9 mouse cellular contexts compared by ENCODE assay signal in genomic region chr17:34893072-34893824, GRCm38 (mm10). TPM values are rescaled to one million over a fixed set of nuclear protein-coding genes. Genes with fewer than 3 reads are reported as not detected.
DNase-seq lines count a peak whose midpoint lies in the region; ATAC-seq and TF ChIP-seq lines count a peak whose summit lies in the region.
"Had no signal": no experiment of that assay in that cellular context is flagged by ENCODE, and none has a peak within 500 bp of the region (broad histone marks: within the 10 kb centered on the region; RNA-seq: fewer than 3 reads in every experiment).

No protein-coding gene starts in this region.

- no peak overlapping the region for H3K9ac ChIP-seq in liver, adult 2 months (ENCODE audit: low read depth, low read length)
- H3K9ac ChIP-seq in neural tube, embryonic 14.5 days (replicated peaks; ENCODE audit: low read depth, low read length): peak overlapping the region; percentile 43; the same call in 1 of the 2 replicates

- ATAC-seq in neural tube, embryonic 14.5 days (ENCODE audit: low read depth): no peak

- peak overlapping the region; percentile 55 for H3K4me2 ChIP-seq in neural tube, embryonic 14.5 days (ENCODE audit: low read depth, low read length)

- H3K9me3 ChIP-seq in forebrain, embryonic 10.5 days: peaks cover 8% of the 10 kb centered on the region; the same call in 1 of the 2 replicates
- no peaks in the 10 kb centered on the region for H3K9me3 ChIP-seq in limb, embryonic 10.5 days (replicated peaks)
- H3K9me3 ChIP-seq in neural tube, embryonic 14.5 days (ENCODE audit: control insufficient read depth, low read length): no peaks in the 10 kb centered on the region

- no peak overlapping the region for H3K4me3 ChIP-seq in liver, adult 2 months (ENCODE audit: insufficient read depth, low read depth, low read length)
- peak overlapping the region; percentile 98 for H3K4me3 ChIP-seq in forebrain, embryonic 10.5 days
- peak overlapping the region; percentile 99 for H3K4me3 ChIP-seq in limb, embryonic 10.5 days
- H3K4me3 ChIP-seq in neural tube, embryonic 14.5 days (ENCODE audit: low read depth, low read length): peak overlapping the region; percentile 79; the same call in 1 of the 2 replicates

- H3K79me2 ChIP-seq in liver, adult 2 months (ENCODE audit: control insufficient read depth, insufficient read depth, low read length): no peaks in the 10 kb centered on the region

- no peak for TF ChIP-seq POLR2A in liver, adult 2 months (IDR thresholded peaks at IDR 0.05; ENCODE audit: extremely low read depth, insufficient read depth, low read length)

- H3K27me3 ChIP-seq in liver, adult 2 months (ENCODE audit: control insufficient read depth, insufficient read depth, low read length): no peaks in the 10 kb centered on the region
- no peaks in the 10 kb centered on the region for H3K27me3 ChIP-seq in forebrain, embryonic 10.5 days (ENCODE audit: poor library complexity, severe bottlenecking)
- H3K27me3 ChIP-seq in limb, embryonic 10.5 days (ENCODE audit: low read depth, poor library complexity, severe bottlenecking): no peaks in the 10 kb centered on the region
- H3K27me3 ChIP-seq in neural tube, embryonic 14.5 days (ENCODE audit: control insufficient read depth, insufficient read depth, low read length): no peaks in the 10 kb centered on the region

- DNase-seq in liver, adult 2 months (ENCODE audit: extremely low read depth, low read depth, low spot score): peak; percentile 36
- no peak for DNase-seq in liver
- DNase-seq in forebrain, embryonic 10.5 days (ENCODE audit: extremely low spot score, low spot score): no peak
- DNase-seq in limb, embryonic 10.5 days (ENCODE audit: low spot score): no peak
- DNase-seq in embryo, embryonic 9.5 days (ENCODE audit: extremely low spot score): no peak
- no peak for DNase-seq in ovary, postnatal 10 days (ENCODE audit: low spot score)
- DNase-seq in cerebellum, adult 11-12 months: no peak

- H3K36me3 ChIP-seq in liver, adult 2 months (ENCODE audit: control insufficient read depth, insufficient read depth, low read length): no peaks in the 10 kb centered on the region
- peaks cover 17% of the 10 kb centered on the region for H3K36me3 ChIP-seq in forebrain, embryonic 10.5 days (replicated peaks)
- H3K36me3 ChIP-seq in limb, embryonic 10.5 days: peaks cover 18% of the 10 kb centered on the region
- no peaks in the 10 kb centered on the region for H3K36me3 ChIP-seq in neural tube, embryonic 14.5 days (ENCODE audit: control insufficient read depth, insufficient read depth, low read length)

- peaks cover 8% of the 10 kb centered on the region for H3K4me1 ChIP-seq in liver, adult 2 months (ENCODE audit: control insufficient read depth, insufficient read depth, low read length)
- peaks cover 51% of the 10 kb centered on the region for H3K4me1 ChIP-seq in forebrain, embryonic 10.5 days
- peaks cover 42% of the 10 kb centered on the region for H3K4me1 ChIP-seq in limb, embryonic 10.5 days
- peaks cover 32% of the 10 kb centered on the region for H3K4me1 ChIP-seq in neural tube, embryonic 14.5 days (ENCODE audit: control insufficient read depth, insufficient read depth, low read length)

- H3K27ac ChIP-seq in liver, adult 2 months (replicated peaks; ENCODE audit: insufficient read depth, low read depth, low read length): no peak overlapping the region
- H3K27ac ChIP-seq in forebrain, embryonic 10.5 days: peak overlapping the region; percentile 99
- H3K27ac ChIP-seq in limb, embryonic 10.5 days: peak overlapping the region; percentile 99
- H3K27ac ChIP-seq in neural tube, embryonic 14.5 days (ENCODE audit: low read depth, low read length): peak overlapping the region; percentile 90

- no peak for TF ChIP-seq CTCF in liver, adult 2 months (IDR thresholded peaks at IDR 0.05; ENCODE audit: low read depth, low read length)

- 47% methylated on average over 12 of the region's 12 CpGs for WGBS in liver, adult 2 months
- WGBS in forebrain, embryonic 10.5 days: 75% methylated on average over 12 of the region's 12 CpGs
- WGBS in limb, embryonic 10.5 days: 77% methylated on average over 12 of the region's 12 CpGs
- WGBS in neural tube, embryonic 14.5 days: 72% methylated on average over 12 of the region's 12 CpGs

RNA-seq across cellular contexts. Expression of gene C2, which starts 4.8 kb away (rescaled TPM):
- total RNA-seq in liver, adult 2 months (2014; rRNA removed): 101 and 113 TPM in 2 replicates
- polyA plus RNA-seq in liver, adult 2 months (2012; rRNA removed): 65.1 and 82.1 TPM in 2 replicates
- 0.83 and 1.7 TPM in 2 replicates for polyA plus RNA-seq in forebrain, embryonic 10.5 days (2016; fragmentation: Nextera tagmentation; extraction: Ambion mirVana)
- polyA plus RNA-seq in limb, embryonic 10.5 days (2016; fragmentation: Nextera tagmentation; extraction: Ambion mirVana): 0.29 and 0.40 TPM in 2 replicates
- polyA plus RNA-seq in neural tube, embryonic 14.5 days (2014; fragmentation: Nextera tagmentation; extraction: Ambion mirVana): 1.5 and 2.1 TPM in 2 replicates
- total RNA-seq: hematopoietic stem cell, adult 5-6 weeks had no signal

RNA-seq across cellular contexts. Expression of gene Ehmt2, which starts 5.0 kb away (rescaled TPM):
- 45.2 and 54.6 TPM in 2 replicates for total RNA-seq in liver, adult 2 months (2014; rRNA removed)
- polyA plus RNA-seq in liver, adult 2 months (2012; rRNA removed): 81.8 and 103 TPM in 2 replicates
- 93.3 and 98.8 TPM in 2 replicates for polyA plus RNA-seq in forebrain, embryonic 10.5 days (2016; fragmentation: Nextera tagmentation; extraction: Ambion mirVana)
- polyA plus RNA-seq in limb, embryonic 10.5 days (2016; fragmentation: Nextera tagmentation; extraction: Ambion mirVana): 109 and 116 TPM in 2 replicates
- polyA plus RNA-seq in neural tube, embryonic 14.5 days (2014; fragmentation: Nextera tagmentation; extraction: Ambion mirVana): 78.1 and 86.8 TPM in 2 replicates

RNA-seq across cellular contexts. Expression of gene Gm20547, which starts 11.4 kb away (rescaled TPM):
- 1.1 TPM in 1 of 2 replicates, not detected in the other for total RNA-seq in liver, adult 2 months (2014; rRNA removed)
- 0.09 TPM in 1 of 2 replicates, not detected in the other for polyA plus RNA-seq in liver, adult 2 months (2012; rRNA removed)
- 0.05 and 0.11 TPM in 2 replicates for polyA plus RNA-seq in forebrain, embryonic 10.5 days (2016; fragmentation: Nextera tagmentation; extraction: Ambion mirVana)
- 0.06 TPM in 1 of 2 replicates, not detected in the other for polyA plus RNA-seq in limb, embryonic 10.5 days (2016; fragmentation: Nextera tagmentation; extraction: Ambion mirVana)
- not detected in 2 replicates for polyA plus RNA-seq in neural tube, embryonic 14.5 days (2014; fragmentation: Nextera tagmentation; extraction: Ambion mirVana)
- total RNA-seq: hematopoietic stem cell, adult 5-6 weeks had no signal

RNA-seq across cellular contexts. Expression of gene Zbtb12, which starts 14.0 kb away (rescaled TPM):
- total RNA-seq in liver, adult 2 months (2014; rRNA removed): 1.8 and 3.2 TPM in 2 replicates
- 3.3 and 4.6 TPM in 2 replicates for polyA plus RNA-seq in liver, adult 2 months (2012; rRNA removed)
- 6.6 and 7.0 TPM in 2 replicates for polyA plus RNA-seq in forebrain, embryonic 10.5 days (2016; fragmentation: Nextera tagmentation; extraction: Ambion mirVana)
- 6.2 and 6.3 TPM in 2 replicates for polyA plus RNA-seq in limb, embryonic 10.5 days (2016; fragmentation: Nextera tagmentation; extraction: Ambion mirVana)
- polyA plus RNA-seq in neural tube, embryonic 14.5 days (2014; fragmentation: Nextera tagmentation; extraction: Ambion mirVana): 2.2 and 2.3 TPM in 2 replicates

RNA-seq across cellular contexts. Expression of gene Slc44a4, which starts 21.0 kb away (rescaled TPM):
- 0.13 and 0.18 TPM in 2 replicates for total RNA-seq in liver, adult 2 months (2014; rRNA removed)
- 0.34 and 0.35 TPM in 2 replicates for polyA plus RNA-seq in liver, adult 2 months (2012; rRNA removed)
- polyA plus RNA-seq in forebrain, embryonic 10.5 days (2016; fragmentation: Nextera tagmentation; extraction: Ambion mirVana): 0.06 and 0.11 TPM in 2 replicates
- not detected in 2 replicates for polyA plus RNA-seq in limb, embryonic 10.5 days (2016; fragmentation: Nextera tagmentation; extraction: Ambion mirVana)
- polyA plus RNA-seq in neural tube, embryonic 14.5 days (2014; fragmentation: Nextera tagmentation; extraction: Ambion mirVana): not detected in 2 replicates
- total RNA-seq: hematopoietic stem cell, adult 5-6 weeks had no signal

Comparison
In these comparisons a context has a peak if more than half of its experiments do, and no peak if none do; other contexts are left out.
1. RNA of gene C2, which starts 4.8 kb away (polyA plus RNA-seq): 65.1 to 82.1 TPM in liver, adult 2 months; 1.5 to 2.1 TPM in neural tube, embryonic 14.5 days, 0.83 to 1.7 TPM in forebrain, embryonic 10.5 days and 0.29 to 0.40 TPM in limb, embryonic 10.5 days; every median in the first group is over 10 times any median in the second.